In the genomic region with DNA sequence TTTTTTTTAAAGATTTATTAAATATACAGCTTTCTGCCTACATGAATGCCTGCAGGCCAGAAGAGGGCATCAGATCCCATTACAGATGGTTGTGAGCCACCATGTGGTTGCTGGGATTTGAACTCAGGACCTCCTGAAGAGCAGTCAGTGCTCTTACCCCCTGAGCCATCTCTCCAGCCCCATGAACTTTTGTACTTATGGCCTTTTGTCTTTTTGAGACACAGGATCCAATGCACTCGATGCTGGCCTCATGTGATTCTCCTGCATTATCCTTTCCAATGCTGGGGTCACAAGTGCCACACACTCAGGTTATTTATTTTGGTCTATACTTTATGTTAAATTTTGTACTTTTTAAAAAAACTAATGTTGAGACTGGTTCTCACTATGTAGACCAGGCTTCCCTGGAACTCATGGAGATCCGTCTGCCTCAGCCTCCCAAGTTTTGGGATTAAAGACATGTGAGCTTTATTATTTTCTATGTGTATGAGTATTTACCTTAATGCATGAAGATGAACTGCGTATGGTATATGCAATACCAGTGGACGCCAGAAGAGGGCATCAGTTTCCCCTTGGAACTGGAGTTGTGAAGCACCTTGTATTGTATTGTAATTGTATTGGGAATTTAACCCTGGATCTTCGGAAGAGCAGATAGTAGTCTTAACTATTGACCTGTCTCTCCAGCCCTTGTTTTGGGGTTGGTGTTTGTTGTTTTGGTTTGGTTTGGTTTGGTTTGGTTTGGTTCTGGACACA, we compare ENCODE assay signal across 9 mouse cellular contexts. TPM values are rescaled to one million over a fixed set of nuclear protein-coding genes. Genes with fewer than 3 reads are reported as not detected.
DNase-seq lines count a peak whose midpoint lies in the region; ATAC-seq and TF ChIP-seq lines count a peak whose summit lies in the region.
"Had no signal": no experiment of that assay in that cellular context is flagged by ENCODE, and none has a peak within 500 bp of the region (broad histone marks: within the 10 kb centered on the region; RNA-seq: fewer than 3 reads in every experiment).

No protein-coding gene starts in this region.

- H3K36me3 ChIP-seq in midbrain, embryonic 10.5 days = peaks cover 79% of the 10 kb centered on the region
- H3K36me3 ChIP-seq in midbrain, embryonic 16.5 days (ENCODE audit: control insufficient read depth, insufficient read depth, low read length) = peaks cover 14% of the 10 kb centered on the region
- H3K36me3 ChIP-seq in hindbrain, embryonic 16.5 days (ENCODE audit: control insufficient read depth, insufficient read depth, low read length) = peaks cover 23% of the 10 kb centered on the region

- no peak overlapping the region for H3K9ac ChIP-seq in midbrain, embryonic 16.5 days (ENCODE audit: low read depth, low read length)
- H3K9ac ChIP-seq in hindbrain, embryonic 16.5 days (ENCODE audit: low read depth, low read length) = no peak overlapping the region

- H3K27ac ChIP-seq in midbrain, embryonic 10.5 days (replicated peaks) = no peak overlapping the region
- no peak overlapping the region for H3K27ac ChIP-seq in midbrain, embryonic 16.5 days (ENCODE audit: low read length)
- no peak overlapping the region for H3K27ac ChIP-seq in bone marrow, adult 2 months (ENCODE audit: control insufficient read depth, insufficient read depth, low read depth, low read length, poor library complexity)
- no peak overlapping the region for H3K27ac ChIP-seq in hindbrain, embryonic 16.5 days (ENCODE audit: low read depth, low read length)
- H3K27ac ChIP-seq: macrophage had no signal

- no peak overlapping the region for H3K4me3 ChIP-seq in midbrain, embryonic 10.5 days
- H3K4me3 ChIP-seq in midbrain, embryonic 16.5 days (ENCODE audit: low read depth, low read length) = no peak overlapping the region
- no peak overlapping the region for H3K4me3 ChIP-seq in bone marrow, adult 2 months (replicated peaks; ENCODE audit: control insufficient read depth, low read depth, low read length)
- no peak overlapping the region for H3K4me3 ChIP-seq in hindbrain, embryonic 16.5 days (ENCODE audit: low read length)

- no peaks in the 10 kb centered on the region for H3K27me3 ChIP-seq in midbrain, embryonic 10.5 days (ENCODE audit: low read depth, poor library complexity, severe bottlenecking)
- H3K27me3 ChIP-seq in midbrain, embryonic 16.5 days (ENCODE audit: control insufficient read depth, insufficient read depth, low read depth, low read length) = no peaks in the 10 kb centered on the region
- H3K27me3 ChIP-seq in hindbrain, embryonic 16.5 days (replicated peaks; ENCODE audit: control insufficient read depth, insufficient read depth, low read length) = no peaks in the 10 kb centered on the region

- 0 out of 2 replicates have a peak, but pooled peaks have one; percentile 21 for TF ChIP-seq CTCF in bone marrow, adult 2 months (IDR thresholded peaks at IDR 0.05; ENCODE audit: control insufficient read depth, insufficient read depth, low read length)

- H3K9me3 ChIP-seq in midbrain, embryonic 10.5 days (replicated peaks) = 0 out of 2 replicates have a peak, but pooled peaks cover 3% of the 10 kb centered on the region
- H3K9me3 ChIP-seq in midbrain, embryonic 16.5 days (replicated peaks; ENCODE audit: control insufficient read depth, low read length, poor library complexity, severe bottlenecking) = no peaks in the 10 kb centered on the region
- H3K9me3 ChIP-seq in hindbrain, embryonic 16.5 days (ENCODE audit: control insufficient read depth, low read length) = no peaks in the 10 kb centered on the region

- no peak overlapping the region for H3K4me2 ChIP-seq in midbrain, embryonic 16.5 days (ENCODE audit: low read length)
- H3K4me2 ChIP-seq in hindbrain, embryonic 16.5 days (ENCODE audit: low read length) = no peak overlapping the region

- 33% methylated on average over 5 of the region's 5 CpGs for WGBS in midbrain, embryonic 10.5 days
- 32% methylated on average over 5 of the region's 5 CpGs for WGBS in midbrain, embryonic 16.5 days
- WGBS in bone marrow, adult 2 months = 39% methylated on average over 5 of the region's 5 CpGs
- 27% methylated on average over 5 of the region's 5 CpGs for WGBS in hindbrain, embryonic 16.5 days

- no peak for TF ChIP-seq POLR2A in bone marrow, adult 2 months (IDR thresholded peaks at IDR 0.05; ENCODE audit: borderline replicate concordance, control insufficient read depth, low read depth, low read length)

- no peak for ATAC-seq in midbrain, embryonic 16.5 days
- ATAC-seq in hindbrain, embryonic 16.5 days = 0 out of 2 replicates have a peak, but pooled peaks have one; percentile 16

- DNase-seq in cerebellum, adult 18-20 months = peak; percentile 74 to 78
- no peak for DNase-seq in cerebellum, adult 9-11 months
- DNase-seq in midbrain, embryonic 10.5 days (ENCODE audit: low spot score) = peak; percentile 50
- peak; percentile 81 for DNase-seq in mesoderm, embryonic 11.5 days (ENCODE audit: low read depth, low spot score)
- no peak for DNase-seq in urinary bladder, adult 2 months (ENCODE audit: low spot score)

- no peaks in the 10 kb centered on the region for H3K4me1 ChIP-seq in midbrain, embryonic 10.5 days
- no peaks in the 10 kb centered on the region for H3K4me1 ChIP-seq in midbrain, embryonic 16.5 days (ENCODE audit: control insufficient read depth, insufficient read depth, low read length)
- H3K4me1 ChIP-seq in bone marrow, adult 2 months (ENCODE audit: control insufficient read depth, insufficient read depth, low read length) = no peaks in the 10 kb centered on the region
- H3K4me1 ChIP-seq in hindbrain, embryonic 16.5 days (ENCODE audit: control insufficient read depth, insufficient read depth, low read depth, low read length) = no peaks in the 10 kb centered on the region

RNA-seq across cellular contexts. Expression of a gene that starts 15.0 kb away (rescaled TPM):
- polyA plus RNA-seq in midbrain, embryonic 10.5 days (2016; fragmentation: Nextera tagmentation; extraction: Ambion mirVana) = 1.9 and 2.2 TPM in 2 replicates
- polyA plus RNA-seq in midbrain, embryonic 16.5 days (2015; fragmentation: Nextera tagmentation; extraction: Ambion mirVana) = 2.6 and 3.0 TPM in 2 replicates
- 0.54 and 1.7 TPM in 2 replicates for polyA plus RNA-seq in bone marrow, adult 2 months (2011; ENCODE audit: insufficient read depth, insufficient read length, low replicate concordance, missing spikeins)
- polyA plus RNA-seq in hindbrain, embryonic 16.5 days (2015; fragmentation: Nextera tagmentation; extraction: Ambion mirVana) = 2.9 and 3.5 TPM in 2 replicates
- 61.5 and 82.9 TPM in 2 replicates for polyA plus RNA-seq in urinary bladder, adult 2 months (2012; rRNA removed)

RNA-seq across cellular contexts. Expression of a gene that starts 17.4 kb away (rescaled TPM):
- polyA plus RNA-seq in midbrain, embryonic 10.5 days (2016; fragmentation: Nextera tagmentation; extraction: Ambion mirVana) = 11.1 and 11.8 TPM in 2 replicates
- 6.0 and 6.9 TPM in 2 replicates for polyA plus RNA-seq in midbrain, embryonic 16.5 days (2015; fragmentation: Nextera tagmentation; extraction: Ambion mirVana)
- 22.7 and 34.2 TPM in 2 replicates for polyA plus RNA-seq in bone marrow, adult 2 months (2011; ENCODE audit: insufficient read depth, insufficient read length, low replicate concordance, missing spikeins)
- polyA plus RNA-seq in hindbrain, embryonic 16.5 days (2015; fragmentation: Nextera tagmentation; extraction: Ambion mirVana) = 5.2 and 6.5 TPM in 2 replicates
- polyA plus RNA-seq in urinary bladder, adult 2 months (2012; rRNA removed) = 19.2 and 24.4 TPM in 2 replicates

RNA-seq across cellular contexts. Expression of a gene that starts 31.5 kb away (rescaled TPM):
- 5.4 and 8.5 TPM in 2 replicates for polyA plus RNA-seq in midbrain, embryonic 10.5 days (2016; fragmentation: Nextera tagmentation; extraction: Ambion mirVana)
- polyA plus RNA-seq in midbrain, embryonic 16.5 days (2015; fragmentation: Nextera tagmentation; extraction: Ambion mirVana) = 14.0 and 49.2 TPM in 2 replicates
- polyA plus RNA-seq in bone marrow, adult 2 months (2011; ENCODE audit: insufficient read depth, insufficient read length, low replicate concordance, missing spikeins) = not detected in 2 replicates
- 1.5 and 1.6 TPM in 2 replicates for polyA plus RNA-seq in hindbrain, embryonic 16.5 days (2015; fragmentation: Nextera tagmentation; extraction: Ambion mirVana)
- polyA plus RNA-seq in urinary bladder, adult 2 months (2012; rRNA removed) = 26.7 and 27.5 TPM in 2 replicates
- polyA plus RNA-seq: macrophage had no signal

RNA-seq across cellular contexts. Expression of a gene that starts 43.5 kb away (rescaled TPM):
- polyA plus RNA-seq in midbrain, embryonic 10.5 days (2016; fragmentation: Nextera tagmentation; extraction: Ambion mirVana) = 28.3 and 32.9 TPM in 2 replicates
- 52.1 and 53.8 TPM in 2 replicates for polyA plus RNA-seq in midbrain, embryonic 16.5 days (2015; fragmentation: Nextera tagmentation; extraction: Ambion mirVana)
- 4.7 and 7.2 TPM in 2 replicates for polyA plus RNA-seq in bone marrow, adult 2 months (2011; ENCODE audit: insufficient read depth, insufficient read length, low replicate concordance, missing spikeins)
- polyA plus RNA-seq in hindbrain, embryonic 16.5 days (2015; fragmentation: Nextera tagmentation; extraction: Ambion mirVana) = 46.9 and 48.4 TPM in 2 replicates
- polyA plus RNA-seq in urinary bladder, adult 2 months (2012; rRNA removed) = 17.2 and 21.3 TPM in 2 replicates

RNA-seq across cellular contexts. Expression of a gene that starts 44.4 kb away (rescaled TPM):
- 108 and 137 TPM in 2 replicates for polyA plus RNA-seq in midbrain, embryonic 10.5 days (2016; fragmentation: Nextera tagmentation; extraction: Ambion mirVana)
- 185 and 199 TPM in 2 replicates for polyA plus RNA-seq in midbrain, embryonic 16.5 days (2015; fragmentation: Nextera tagmentation; extraction: Ambion mirVana)
- 41.2 and 92.7 TPM in 2 replicates for polyA plus RNA-seq in bone marrow, adult 2 months (2011; ENCODE audit: insufficient read depth, insufficient read length, low replicate concordance, missing spikeins)
- polyA plus RNA-seq in hindbrain, embryonic 16.5 days (2015; fragmentation: Nextera tagmentation; extraction: Ambion mirVana) = 159 and 170 TPM in 2 replicates
- 78.6 and 101 TPM in 2 replicates for polyA plus RNA-seq in urinary bladder, adult 2 months (2012; rRNA removed)

Comparison
In these comparisons a context has a peak if more than half of its experiments do, and no peak if none do; other contexts are left out.
1. DNase-seq: peak in cerebellum, adult 18-20 months (2 of 2), midbrain, embryonic 10.5 days (single experiment) and mesoderm, embryonic 11.5 days (single experiment); none in cerebellum, adult 9-11 months (single experiment) and urinary bladder, adult 2 months (single experiment).
2. RNA of a gene that starts 15.0 kb away (polyA plus RNA-seq): 61.5 to 82.9 TPM in urinary bladder, adult 2 months; 2.9 to 3.5 TPM in hindbrain, embryonic 16.5 days, 2.6 to 3.0 TPM in midbrain, embryonic 16.5 days, 1.9 to 2.2 TPM in midbrain, embryonic 10.5 days and 0.54 to 1.7 TPM in bone marrow, adult 2 months; every median in the first group is over 10 times any median in the second.